Mouse (Mus musculus) hindbrain, embryonic 12.5 days (tissue): ENCODE measurements around the gene Klf11. TPM values are rescaled to one million over a fixed set of nuclear protein-coding genes. Genes with fewer than 3 reads are reported as not detected.
A peak's percentile ranks its signal among the peaks of the same experiment; 100 is the strongest.

Source experiments
- ATAC-seq: fragments of 200-750 bp; cut with Nextera tagmentation; 2 replicates; pipeline ENCODE4 v1.8.0; 2017; ENCODE audit warnings: moderate TSS enrichment; ENCODE audit not compliant: low FRiP score
- H3K27ac ChIP-seq: fragments of 300-500 bp; sonication (generic); 2 replicates; pipeline ENCODE4 v1.5.1; 2016; ENCODE audit warnings: mild to moderate bottlenecking
- H3K27me3 ChIP-seq: fragments of 300-500 bp; sonication (generic); 2 replicates; pipeline ENCODE4 v1.6.1; 2016; ENCODE audit warnings: mild to moderate bottlenecking
- H3K36me3 ChIP-seq: fragments of 300-500 bp; sonication (generic); 2 replicates; pipeline ENCODE4 v1.6.1; 2016; ENCODE audit warnings: mild to moderate bottlenecking
- H3K4me1 ChIP-seq: fragments of 300-500 bp; sonication (generic); 2 replicates; pipeline ENCODE4 v1.6.1; 2016
- H3K4me2 ChIP-seq: fragments of 300-500 bp; sonication (generic); replicated peaks from 2 replicates; pipeline ENCODE4 v1.6.1; 2016; ENCODE audit warnings: mild to moderate bottlenecking
- H3K4me3 ChIP-seq: fragments of 300-500 bp; sonication (generic); 2 replicates; pipeline ENCODE4 v1.5.1; 2016; ENCODE audit warnings: mild to moderate bottlenecking
- H3K9ac ChIP-seq: fragments of 300-500 bp; sonication (generic); 2 replicates; pipeline ENCODE4 v1.6.1; 2016; ENCODE audit warnings: mild to moderate bottlenecking, moderate library complexity
- H3K9me3 ChIP-seq: fragments of 300-500 bp; sonication (generic); replicated peaks from 2 replicates; pipeline ENCODE4 v1.6.1; 2016; ENCODE audit warnings: mild to moderate bottlenecking
- WGBS: fragments of 180-500 bp; shearing (Covaris S2); methylation state at CpG from one replicate; pipeline ENCODE4 v1.1.7; 2016; 5-methylcytosine and 5-hydroxymethylcytosine counted together
- polyA plus RNA-seq: library from polyadenylated mRNA; unstranded; fragments of >200 nt; fragmentation: Nextera tagmentation; extraction: Ambion mirVana; gene quantifications from 2 replicates; pipeline ENCODE4 v1.2.1, GENCODE M21; 2016

Gene Klf11
- polyA plus RNA-seq, 1 experiment from 2014 or later = 17.0 TPM

DNA sequence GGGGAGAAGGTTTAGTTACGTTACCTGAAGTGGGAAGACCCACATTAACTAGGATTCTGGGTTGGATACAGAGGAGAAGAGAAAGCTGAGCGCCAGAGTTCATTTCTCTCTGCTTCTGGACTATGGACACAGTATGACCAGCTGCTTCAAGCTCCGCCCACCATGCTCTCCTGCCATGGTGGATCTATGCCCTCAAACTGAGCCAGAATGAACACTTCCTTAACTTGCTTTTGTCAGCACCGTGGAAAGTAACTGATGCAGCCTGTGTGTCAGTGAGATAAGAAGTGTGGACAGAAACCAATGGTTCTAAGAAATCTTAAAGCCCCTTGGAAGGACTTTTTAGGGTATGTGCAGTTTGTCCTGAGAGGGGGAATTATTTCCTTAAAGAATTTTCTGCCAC is 7.9 kb downstream of the Klf11 start:
- H3K4me3 ChIP-seq = no peak overlapping the region
- no peaks in the 10 kb centered on the region for H3K27me3 ChIP-seq
- WGBS = 94% methylated on average over 4 of the region's 4 CpGs

DNA sequence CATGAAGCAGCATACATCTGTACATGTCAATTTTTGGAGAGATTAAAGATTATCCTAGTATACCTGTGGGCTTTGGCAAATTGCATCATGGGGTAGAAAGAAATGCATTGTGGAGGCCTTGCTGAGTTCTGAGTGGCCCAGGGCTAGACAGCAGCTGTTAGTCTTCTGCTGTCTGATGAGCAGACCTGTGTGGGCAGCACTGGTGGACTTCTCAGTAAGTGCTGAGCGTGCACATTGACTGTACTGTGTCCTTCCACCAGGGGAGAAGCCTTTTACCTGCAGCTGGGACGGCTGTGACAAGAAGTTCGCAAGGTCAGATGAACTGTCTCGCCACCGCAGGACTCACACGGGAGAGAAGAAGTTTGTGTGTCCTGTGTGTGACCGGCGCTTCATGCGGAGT is 8.8 kb downstream of the Klf11 start:
- no peak overlapping the region for H3K4me2 ChIP-seq
- 93% methylated on average over 9 of the region's 9 CpGs for WGBS
- peaks cover 17% of the 10 kb centered on the region for H3K4me1 ChIP-seq
- H3K4me3 ChIP-seq = no peak overlapping the region
- H3K36me3 ChIP-seq = peaks cover 35% of the 10 kb centered on the region
- no peak for ATAC-seq
- no peak overlapping the region for H3K27ac ChIP-seq
- no peaks in the 10 kb centered on the region for H3K27me3 ChIP-seq
- H3K9me3 ChIP-seq = no peaks in the 10 kb centered on the region
- no peak overlapping the region for H3K9ac ChIP-seq

More for the DNA sequence above, 7.9 kb downstream of the Klf11 start:
- no peak for ATAC-seq
- Histone ChIP-seq H3K9ac (no peak overlapping the region), H3K4me1 (peaks cover 22% of the 10 kb centered on the region), H3K27ac (no peak overlapping the region), H3K4me2 (no peak overlapping the region), H3K36me3 (peaks cover 44% of the 10 kb centered on the region), H3K9me3 (no peaks in the 10 kb centered on the region)

DNA sequence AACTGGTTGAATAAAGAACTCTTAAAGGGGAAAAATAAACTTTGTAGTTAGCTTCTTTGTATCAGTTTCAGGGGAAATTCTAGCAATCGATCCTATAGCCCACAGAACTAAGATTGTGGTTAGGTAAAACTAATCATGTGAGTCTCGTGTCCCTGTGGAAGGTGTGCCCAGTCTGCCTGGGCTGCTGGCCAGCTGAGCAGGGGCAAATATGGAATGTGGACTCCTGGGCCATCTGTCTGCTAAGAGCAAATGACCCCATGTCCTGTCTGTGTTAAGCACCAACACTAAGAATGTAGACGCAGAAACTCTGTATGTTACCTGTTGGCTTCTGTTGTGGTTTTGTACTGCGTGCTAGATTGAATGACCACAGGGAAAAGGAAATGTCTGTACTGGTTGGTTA is 10.0 kb downstream of the Klf11 start:
- 92% methylated on average over 4 of the region's 4 CpGs for WGBS
- H3K9ac ChIP-seq = no peak overlapping the region
- no peak overlapping the region for H3K27ac ChIP-seq
- no peak overlapping the region for H3K4me3 ChIP-seq
- H3K4me1 ChIP-seq = peaks cover 14% of the 10 kb centered on the region
- no peaks in the 10 kb centered on the region for H3K27me3 ChIP-seq
- no peaks in the 10 kb centered on the region for H3K9me3 ChIP-seq
- no peak for ATAC-seq
- no peak overlapping the region for H3K4me2 ChIP-seq
- peaks cover 23% of the 10 kb centered on the region for H3K36me3 ChIP-seq

DNA sequence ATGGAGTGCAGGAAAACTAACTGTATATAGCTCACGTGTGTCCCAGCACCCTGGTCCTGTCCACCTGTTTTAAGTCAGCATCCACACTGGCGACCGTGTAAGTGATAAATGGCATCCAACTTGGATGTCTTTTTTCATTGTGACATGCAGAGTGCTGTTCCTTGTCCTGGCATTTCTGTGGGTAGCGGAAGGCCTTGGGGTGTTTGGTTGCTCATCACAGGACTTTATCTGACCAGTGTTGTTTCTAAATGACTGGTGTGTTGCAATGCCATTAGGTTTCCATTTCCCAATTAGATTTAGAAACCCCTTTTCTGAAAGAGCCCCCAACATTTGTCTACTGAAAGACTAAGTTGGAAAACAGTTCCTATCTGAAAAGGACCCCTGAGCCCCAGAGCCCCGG is 11.1 kb downstream of the Klf11 start:
- peaks cover 20% of the 10 kb centered on the region for H3K36me3 ChIP-seq

DNA sequence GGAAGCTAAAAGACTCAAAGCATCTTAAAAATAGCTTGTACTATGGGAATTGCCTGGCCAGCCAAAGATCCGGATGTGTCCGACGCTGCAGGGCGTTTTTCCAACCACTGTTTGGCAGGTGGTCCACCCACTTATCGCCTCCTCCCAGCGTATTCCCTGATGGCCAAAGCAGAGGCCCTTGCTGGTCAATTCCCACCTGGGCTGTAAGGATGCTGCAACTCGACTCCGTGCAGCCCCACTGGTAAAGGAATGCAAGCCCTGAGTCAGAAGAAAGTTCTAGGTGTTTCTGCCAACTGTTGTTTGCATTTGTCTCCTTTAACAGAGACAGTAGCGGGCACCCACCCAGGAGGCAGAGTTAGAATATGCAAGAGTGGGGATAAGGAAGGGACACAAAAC is 29.0 kb downstream of the Klf11 start:
- 16% methylated on average over 9 of the region's 9 CpGs for WGBS
- no peak overlapping the region for H3K27ac ChIP-seq
- peaks cover 42% of the 10 kb centered on the region for H3K27me3 ChIP-seq
- H3K4me2 ChIP-seq = peak overlapping the region; percentile 95
- peaks cover 11% of the 10 kb centered on the region for H3K4me1 ChIP-seq
- H3K36me3 ChIP-seq = no peaks in the 10 kb centered on the region
- peak overlapping the region; percentile 56 for H3K4me3 ChIP-seq
- H3K9ac ChIP-seq = peak overlapping the region; percentile 71; the same call in 1 of the 2 replicates
- no peaks in the 10 kb centered on the region for H3K9me3 ChIP-seq
- ATAC-seq = no peak

More for the DNA sequence above, 11.1 kb downstream of the Klf11 start:
- no peak for ATAC-seq
- Histone ChIP-seq H3K9ac (no peak overlapping the region), H3K4me3 (no peak overlapping the region), H3K4me1 (peaks cover 5% of the 10 kb centered on the region; the same call in 1 of the 2 replicates), H3K27me3 (no peaks in the 10 kb centered on the region), H3K27ac (no peak overlapping the region), H3K9me3 (no peaks in the 10 kb centered on the region), H3K4me2 (no peak overlapping the region)
- 87% methylated on average over 5 of the region's 5 CpGs for WGBS

DNA sequence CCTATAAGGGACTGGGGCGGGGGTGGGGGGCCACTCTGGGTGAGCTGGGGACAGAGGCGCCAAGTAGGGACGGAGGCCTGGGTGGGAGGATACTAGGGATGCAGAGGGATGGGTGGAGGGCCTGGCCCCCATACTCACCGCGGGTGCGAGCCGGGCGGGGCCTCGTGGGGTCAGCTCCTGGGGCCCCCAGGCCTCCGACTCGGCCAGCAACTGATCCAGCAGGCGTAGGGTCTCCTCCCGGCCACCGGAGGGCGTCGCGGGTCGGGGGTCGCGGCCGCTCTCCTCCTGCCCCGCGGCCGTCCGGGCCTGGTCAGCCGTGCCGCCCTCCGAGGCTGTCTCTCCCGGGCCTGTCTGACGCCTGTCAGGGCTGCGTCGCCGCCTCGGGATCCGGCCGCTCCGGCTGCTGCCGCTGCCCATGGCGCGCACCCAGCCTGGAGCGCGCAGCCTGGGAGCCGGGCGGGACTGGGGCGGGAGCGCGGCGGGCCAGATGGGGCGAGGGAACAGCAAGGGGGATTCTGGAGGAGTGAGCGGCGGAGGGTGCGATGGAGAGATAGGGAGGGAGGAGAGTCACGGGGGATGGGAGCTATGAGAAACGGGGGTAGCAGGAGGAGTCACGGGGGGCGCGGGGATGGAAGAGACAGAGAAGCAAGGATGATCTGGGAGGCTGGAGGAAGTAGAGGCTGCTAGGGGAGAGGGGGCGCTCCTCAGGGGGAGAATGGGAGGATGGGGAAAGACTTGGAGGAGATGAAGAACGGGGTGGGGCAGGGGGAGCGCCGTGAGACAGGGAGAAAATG is 29.6 kb downstream of the Klf11 start:
- ATAC-seq = peak; percentile 74
- 1% methylated on average over 48 of the region's 61 CpGs for WGBS
- peak overlapping the region; percentile 56 for H3K4me3 ChIP-seq
- peaks cover 42% of the 10 kb centered on the region for H3K27me3 ChIP-seq
- H3K9ac ChIP-seq = peak overlapping the region; percentile 71
- H3K36me3 ChIP-seq = no peaks in the 10 kb centered on the region
- H3K27ac ChIP-seq = no peak overlapping the region
- peak overlapping the region; percentile 95 for H3K4me2 ChIP-seq
- H3K4me1 ChIP-seq = peaks cover 11% of the 10 kb centered on the region
- H3K9me3 ChIP-seq = no peaks in the 10 kb centered on the region

DNA sequence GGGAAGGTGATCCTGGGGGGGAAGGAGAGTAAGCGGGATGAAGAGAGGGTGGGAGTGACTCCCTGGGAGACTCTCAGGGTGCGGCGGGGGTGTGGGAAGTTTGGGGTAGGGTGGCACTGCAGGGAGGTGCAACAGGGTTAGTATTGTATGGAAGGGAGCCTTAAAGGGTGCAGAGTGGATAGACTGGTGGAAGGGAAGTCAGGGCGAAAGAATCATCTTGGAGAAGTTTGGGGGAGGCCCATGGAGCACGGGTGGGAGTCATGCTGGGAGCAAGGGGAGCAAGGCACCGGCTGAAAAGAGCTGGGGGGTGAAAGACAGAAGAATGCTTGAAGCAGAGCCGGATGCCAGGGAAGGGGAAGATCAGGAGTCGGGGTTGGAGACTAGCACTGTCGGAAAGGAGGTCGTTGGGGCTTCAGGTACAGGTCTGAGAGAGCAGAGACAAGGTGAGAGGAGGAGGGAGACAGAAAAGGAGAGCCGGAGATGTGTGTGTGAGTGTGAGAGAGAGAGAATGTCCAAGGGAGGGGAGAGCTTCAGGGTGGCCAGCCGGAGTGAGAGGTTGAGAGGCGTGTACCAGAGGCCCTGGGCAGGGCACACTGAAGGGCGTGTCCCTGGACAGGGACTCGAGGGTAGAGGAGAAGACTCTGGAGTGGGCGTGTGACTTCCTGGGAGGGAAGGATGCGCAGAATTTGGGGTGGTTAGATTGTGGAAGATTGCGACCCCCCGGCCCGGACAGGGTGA is 30.4 kb downstream of the Klf11 start, which contains the start of gene Cys1:
Cys1 (minus strand) TSS at position 528 of the 738 bp plus-strand sequence.
- Histone ChIP-seq H3K9me3 (no peaks in the 10 kb centered on the region), H3K4me2 (peak within 1 kb of the TSS; percentile 95), H3K36me3 (no peaks in the 10 kb centered on the region), H3K4me3 (peak within 1 kb of the TSS; percentile 56), H3K27me3 (peaks cover 42% of the 10 kb centered on the region), H3K27ac (no peak within 1 kb of the TSS), H3K4me1 (peaks cover 11% of the 10 kb centered on the region), H3K9ac (peak within 1 kb of the TSS; percentile 71)
- ATAC-seq = peak; percentile 47
- 1% methylated on average over 20 of the region's 20 CpGs for WGBS

DNA sequence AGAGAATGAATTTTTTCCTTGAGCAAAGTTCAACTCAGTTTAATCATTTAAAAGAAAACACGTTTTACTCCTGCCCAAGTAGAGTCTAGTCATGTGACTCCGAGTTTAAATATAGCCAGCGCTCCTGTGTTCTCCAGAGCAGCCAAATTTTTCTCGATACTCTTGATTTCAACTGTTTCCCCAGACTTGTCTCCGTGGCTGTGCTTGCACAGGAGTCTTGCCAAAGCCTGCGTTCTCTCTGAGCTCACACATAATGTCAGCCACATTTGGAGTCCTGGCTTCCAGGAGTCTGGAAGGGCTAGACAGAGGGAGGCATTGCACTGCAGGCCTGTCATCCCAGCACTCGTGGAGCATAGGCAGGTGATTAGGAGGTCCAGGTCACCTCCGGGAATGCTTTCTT is 31.5 kb downstream of the Klf11 start:
- H3K4me1 ChIP-seq = peaks cover 11% of the 10 kb centered on the region

DNA sequence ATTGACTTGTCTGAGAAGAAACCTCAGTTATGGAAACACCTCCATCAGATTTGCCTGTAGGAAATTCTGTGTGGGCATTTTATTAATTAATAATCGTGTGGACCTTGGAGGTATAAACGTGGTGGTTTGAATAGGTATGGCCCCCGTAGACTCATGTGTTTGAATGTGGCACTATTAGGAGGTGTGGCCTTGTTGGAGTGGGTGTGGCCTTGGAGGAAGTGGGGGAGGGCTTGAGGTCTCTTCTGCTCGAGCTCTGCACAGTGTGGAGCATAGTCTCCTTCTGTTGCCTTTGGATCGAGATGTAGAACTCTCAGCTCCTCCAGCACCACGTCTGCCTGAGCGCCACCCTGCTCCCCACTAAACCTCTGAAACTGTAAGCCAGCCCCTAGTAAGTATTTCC is 32.4 kb downstream of the Klf11 start:
- Histone ChIP-seq H3K9me3 (no peaks in the 10 kb centered on the region), H3K4me2 (no peak overlapping the region), H3K9ac (no peak overlapping the region), H3K4me1 (peaks cover 11% of the 10 kb centered on the region), H3K36me3 (no peaks in the 10 kb centered on the region), H3K27ac (no peak overlapping the region), H3K27me3 (peaks cover 42% of the 10 kb centered on the region), H3K4me3 (no peak overlapping the region)
- 69% methylated on average over 7 of the region's 7 CpGs for WGBS
- ATAC-seq = no peak

More for the DNA sequence above, 31.5 kb downstream of the Klf11 start:
- no peak overlapping the region for H3K9ac ChIP-seq
- H3K9me3 ChIP-seq = no peaks in the 10 kb centered on the region
- H3K36me3 ChIP-seq = no peaks in the 10 kb centered on the region
- H3K27ac ChIP-seq = no peak overlapping the region
- WGBS = 54% methylated on average over 8 of the region's 8 CpGs
- no peak for ATAC-seq
- H3K4me2 ChIP-seq = no peak overlapping the region
- peaks cover 42% of the 10 kb centered on the region for H3K27me3 ChIP-seq
- no peak overlapping the region for H3K4me3 ChIP-seq

DNA sequence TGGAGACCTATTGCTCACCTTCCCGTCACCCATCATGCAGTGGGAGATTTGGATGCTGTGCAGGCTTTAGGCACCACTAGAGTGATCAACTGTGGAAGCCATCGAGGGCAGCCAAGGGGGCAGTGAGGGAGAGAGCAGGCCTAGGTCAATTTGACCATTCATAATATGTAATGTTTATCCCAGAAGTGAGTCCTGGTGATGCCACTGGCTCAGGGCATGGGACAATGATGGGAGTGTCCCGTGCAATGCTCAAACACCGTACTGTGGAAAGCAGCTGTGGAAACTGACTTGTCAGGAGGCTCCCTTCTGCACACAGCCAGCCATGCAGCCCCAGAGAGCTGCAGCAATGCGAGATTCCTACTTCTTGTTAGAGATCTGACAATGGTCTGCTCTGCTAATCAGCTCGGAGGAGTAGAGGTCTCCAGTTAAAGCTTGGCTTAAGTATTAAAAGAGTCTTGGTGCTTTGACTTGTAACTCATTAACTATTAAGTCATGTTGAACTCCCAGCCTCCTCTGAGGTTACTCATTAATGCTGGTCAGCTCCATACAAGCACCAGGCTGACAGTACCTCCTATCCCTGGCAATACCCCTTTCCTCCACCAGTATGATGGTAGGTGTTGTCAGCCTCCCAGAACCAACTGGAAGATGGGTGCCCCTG is 35.1 kb downstream of the Klf11 start:
- Histone ChIP-seq H3K4me3 (no peak overlapping the region), H3K27ac (no peak overlapping the region), H3K27me3 (peaks cover 24% of the 10 kb centered on the region), H3K36me3 (no peaks in the 10 kb centered on the region), H3K9me3 (no peaks in the 10 kb centered on the region), H3K4me2 (no peak overlapping the region), H3K9ac (no peak overlapping the region), H3K4me1 (peaks cover 6% of the 10 kb centered on the region)
- ATAC-seq = no peak
- 52% methylated on average over 6 of the region's 6 CpGs for WGBS

DNA sequence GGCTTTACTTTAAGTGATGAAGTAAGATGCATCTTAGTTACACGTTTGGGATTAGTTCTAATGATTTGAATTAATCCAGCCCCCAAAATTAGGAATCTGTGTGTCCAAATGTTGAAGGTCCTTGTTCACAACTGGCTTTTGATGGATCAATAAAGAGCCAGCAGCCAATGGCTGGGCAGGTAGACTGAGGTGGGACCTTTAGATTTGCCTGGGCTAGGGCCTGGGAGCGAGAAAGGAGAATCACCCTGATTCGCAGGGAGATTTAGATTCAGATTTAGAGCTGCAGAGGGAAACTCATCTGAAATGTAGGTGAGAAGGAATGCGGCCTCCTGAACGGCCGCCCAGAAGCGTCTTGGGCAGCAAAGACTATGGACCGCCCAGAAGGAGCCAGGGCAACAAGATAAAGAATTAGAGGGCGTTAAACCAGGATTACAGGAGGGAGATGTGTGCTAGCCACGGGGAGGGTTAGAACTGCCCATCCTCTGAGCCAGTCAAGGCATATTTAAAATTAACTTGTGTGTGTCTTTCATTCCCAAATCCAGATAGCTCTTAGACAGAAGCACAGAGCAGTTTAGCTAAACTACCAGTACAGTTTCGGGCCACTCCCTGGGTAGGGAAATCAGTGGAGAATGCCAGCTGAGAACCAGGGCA is 35.7 kb downstream of the Klf11 start:
- Histone ChIP-seq H3K4me2 (no peak overlapping the region), H3K27ac (no peak overlapping the region), H3K4me1 (no peaks in the 10 kb centered on the region), H3K9ac (no peak overlapping the region), H3K27me3 (peaks cover 17% of the 10 kb centered on the region), H3K9me3 (no peaks in the 10 kb centered on the region), H3K4me3 (no peak overlapping the region), H3K36me3 (no peaks in the 10 kb centered on the region)
- WGBS = 75% methylated on average over 11 of the region's 11 CpGs
- no peak for ATAC-seq

DNA sequence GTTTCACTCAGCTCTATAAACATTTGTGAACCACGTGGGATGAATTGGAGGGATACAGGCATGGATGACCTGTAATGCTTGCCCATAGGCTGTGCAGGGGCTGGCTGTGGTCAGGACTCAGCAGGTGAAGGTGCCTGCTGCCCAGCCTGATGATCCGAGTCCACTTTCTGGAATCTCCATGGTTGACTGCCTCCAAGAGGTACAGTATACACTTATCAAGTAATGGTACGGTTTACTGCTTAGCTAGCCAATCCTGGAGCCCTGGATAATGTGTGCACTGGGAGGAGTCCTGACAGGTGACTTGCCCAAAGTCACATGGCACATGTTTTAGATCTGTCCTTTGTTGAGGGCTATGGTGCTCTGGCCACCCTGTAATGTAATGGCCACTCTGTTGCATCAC is 39.3 kb downstream of the Klf11 start:
- Histone ChIP-seq H3K9me3 (no peaks in the 10 kb centered on the region), H3K4me3 (no peak overlapping the region), H3K4me2 (no peak overlapping the region), H3K27me3 (no peaks in the 10 kb centered on the region), H3K27ac (no peak overlapping the region), H3K9ac (no peak overlapping the region), H3K4me1 (no peaks in the 10 kb centered on the region), H3K36me3 (no peaks in the 10 kb centered on the region)
- 89% methylated on average over 3 of the region's 3 CpGs for WGBS
- no peak for ATAC-seq
